Mouse (Mus musculus) thymus, adult 2 months (tissue): ENCODE data around the gene Rhot1.

Experiments used
- CTCF ChIP-seq: fragments of 200-500 bp; IDR thresholded peaks from 2 replicates; pipeline ENCODE4 v1.5.1; 2012; ENCODE audit warnings: mild to moderate bottlenecking, control low read depth, low read length, moderate library complexity, borderline replicate concordance; ENCODE audit not compliant: control insufficient read depth, poor library complexity, insufficient read depth; ENCODE audit errors: extremely low read depth
- POLR2A ChIP-seq: fragments of 200-500 bp; IDR thresholded peaks from 2 replicates; pipeline ENCODE4 v1.6.1; 2012; ENCODE audit warnings: mild to moderate bottlenecking, low read length, control low read depth, moderate library complexity; ENCODE audit not compliant: control insufficient read depth, poor library complexity, insufficient read depth; ENCODE audit errors: extremely low read depth

DNA sequence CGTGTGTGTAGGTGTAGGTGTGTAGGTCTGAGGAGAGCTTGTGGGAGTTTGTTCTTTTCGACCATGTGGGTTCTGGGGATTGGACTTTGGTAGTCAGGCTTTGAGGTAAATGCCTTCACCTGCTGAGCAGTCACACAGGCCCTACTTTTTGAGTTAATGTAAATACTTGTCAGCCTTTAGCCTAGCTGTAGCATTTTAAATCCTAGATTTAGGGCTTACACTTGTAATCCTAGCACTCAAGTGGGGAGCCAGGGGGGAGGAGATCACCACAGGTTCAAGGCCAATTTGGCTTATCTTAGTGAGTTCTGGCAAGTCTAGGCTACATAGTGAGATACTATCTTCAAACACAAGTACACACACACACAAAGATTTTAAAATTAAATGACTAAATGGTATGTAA is 3.5 kb downstream of the Rhot1 start:
- no peak for TF ChIP-seq CTCF
- TF ChIP-seq POLR2A, result no peak
